Mouse (Mus musculus) neural tube, embryonic 11.5 days (tissue): ENCODE measurements around the gene Mroh8. TPM values are rescaled to one million over a fixed set of nuclear protein-coding genes. Genes with fewer than 3 reads are reported as not detected.

Experiments
- ATAC-seq: fragments of 200-750 bp; cut with Nextera tagmentation; 2 replicates; pipeline ENCODE4 v1.8.0; 2017; ENCODE audit warnings: moderate number of reproducible peaks, mild to moderate bottlenecking, moderate TSS enrichment, moderate library complexity; ENCODE audit not compliant: insufficient read depth, low FRiP score, low TSS enrichment
- DNase-seq: peaks from one replicate; pipeline ENCODE4 v3.0.0-alpha.2; 2015; ENCODE audit warnings: low spot score
- H3K27ac ChIP-seq: fragments of 300-500 bp; sonication (generic); 2 replicates; pipeline ENCODE4 v1.5.1; 2014; ENCODE audit warnings: low read depth, mild to moderate bottlenecking, low read length
- H3K27me3 ChIP-seq: fragments of 300-500 bp; sonication (generic); 2 replicates; pipeline ENCODE4 v1.6.1; 2014; ENCODE audit warnings: mild to moderate bottlenecking, low read length, mixed read lengths; ENCODE audit not compliant: control insufficient read depth, insufficient read depth
- H3K36me3 ChIP-seq: fragments of 300-500 bp; sonication (generic); 2 replicates; pipeline ENCODE4 v1.6.1; 2014; ENCODE audit warnings: mild to moderate bottlenecking, low read length, moderate library complexity, mixed read lengths; ENCODE audit not compliant: control insufficient read depth, insufficient read depth
- H3K4me1 ChIP-seq: fragments of 300-500 bp; sonication (generic); 2 replicates; pipeline ENCODE4 v1.6.1; 2014; ENCODE audit warnings: low read length, mixed read lengths; ENCODE audit not compliant: control insufficient read depth, insufficient read depth
- H3K4me2 ChIP-seq: fragments of 300-500 bp; sonication (generic); 2 replicates; pipeline ENCODE4 v1.6.1; 2014; ENCODE audit warnings: low read depth, mild to moderate bottlenecking, moderate library complexity
- H3K4me3 ChIP-seq: fragments of 300-500 bp; sonication (generic); 2 replicates; pipeline ENCODE4 v1.5.1; 2014; ENCODE audit warnings: low read depth, low read length
- H3K9ac ChIP-seq: fragments of 300-500 bp; sonication (generic); 2 replicates; pipeline ENCODE4 v1.6.1; 2014; ENCODE audit warnings: mild to moderate bottlenecking, low read length
- H3K9me3 ChIP-seq: fragments of 300-500 bp; sonication (generic); 2 replicates; pipeline ENCODE4 v1.6.1; 2016; ENCODE audit warnings: low read length; ENCODE audit not compliant: control insufficient read depth
- WGBS: fragments of 180-500 bp; shearing (Covaris S2); extraction: QIAGEN DNeasy Blood & Tissue Kit; methylation state at CpG from one replicate; pipeline ENCODE4 v1.1.7; 2014; 5-methylcytosine and 5-hydroxymethylcytosine counted together
- polyA plus RNA-seq: library from polyadenylated mRNA; unstranded; fragments of >200 nt; fragmentation: Nextera tagmentation; extraction: Ambion mirVana; gene quantifications from 2 replicates; pipeline ENCODE4 v1.2.1, GENCODE M21; 2014

The Mroh8 gene
- polyA plus RNA-seq, 1 experiment from 2014 or later, result 0.95 TPM

DNA sequence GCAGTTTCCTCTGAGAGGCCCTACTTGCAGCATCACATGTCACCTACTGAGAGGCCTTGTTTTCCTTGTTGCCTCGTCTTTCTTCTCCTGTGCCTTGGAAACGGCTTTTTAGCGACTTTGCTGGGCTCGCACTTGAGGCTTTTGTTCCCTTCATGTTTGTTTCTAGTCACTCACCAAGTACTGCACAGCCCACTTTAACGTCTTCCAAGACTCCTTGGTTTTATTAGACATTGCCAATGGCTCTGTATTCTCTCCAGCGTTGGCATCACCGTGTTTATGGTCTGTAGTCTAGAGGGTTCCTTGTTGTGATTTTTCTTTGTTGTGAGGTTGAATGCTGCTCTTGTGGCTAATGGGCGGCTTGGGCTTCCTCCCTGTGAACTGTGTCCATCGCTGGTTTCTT is 23.7 kb upstream of the Mroh8 start:
- Histone ChIP-seq H3K9ac (no peak overlapping the region), H3K4me3 (no peak overlapping the region), H3K27me3 (no peaks in the 10 kb centered on the region), H3K36me3 (peaks cover 33% of the 10 kb centered on the region), H3K4me1 (no peaks in the 10 kb centered on the region), H3K27ac (no peak overlapping the region), H3K9me3 (no peaks in the 10 kb centered on the region), H3K4me2 (no peak overlapping the region)
- WGBS, result 56% methylated on average over 9 of the region's 9 CpGs
- ATAC-seq (no peak), DNase-seq (no peak)

DNA sequence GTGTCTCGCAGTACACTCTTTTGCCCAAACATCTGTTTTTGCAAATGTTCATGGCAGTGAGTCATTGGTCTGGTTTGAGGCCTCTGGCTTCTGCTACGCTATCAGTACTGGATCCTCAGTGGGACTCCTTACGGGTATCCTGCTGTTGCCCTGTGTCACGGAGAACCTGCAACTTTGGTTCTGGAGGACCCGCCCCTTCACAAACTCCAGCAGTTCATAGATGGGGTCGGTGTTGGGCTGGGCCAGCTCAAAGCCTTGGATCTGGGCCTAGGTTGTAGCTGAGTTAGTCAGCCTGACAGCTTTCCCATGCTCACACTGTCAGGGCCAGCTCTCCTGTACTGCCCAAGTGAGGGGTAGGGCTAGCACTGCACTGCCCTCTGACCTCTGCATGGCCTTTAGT is 20.7 kb upstream of the Mroh8 start:
- Histone ChIP-seq H3K4me3 (no peak overlapping the region), H3K27ac (no peak overlapping the region), H3K9me3 (no peaks in the 10 kb centered on the region), H3K4me2 (no peak overlapping the region), H3K4me1 (no peaks in the 10 kb centered on the region), H3K36me3 (peaks cover 37% of the 10 kb centered on the region), H3K9ac (no peak overlapping the region), H3K27me3 (no peaks in the 10 kb centered on the region)
- WGBS, result 88% methylated on average over 6 of the region's 6 CpGs
- no peak for ATAC-seq
- DNase-seq, result no peak

DNA sequence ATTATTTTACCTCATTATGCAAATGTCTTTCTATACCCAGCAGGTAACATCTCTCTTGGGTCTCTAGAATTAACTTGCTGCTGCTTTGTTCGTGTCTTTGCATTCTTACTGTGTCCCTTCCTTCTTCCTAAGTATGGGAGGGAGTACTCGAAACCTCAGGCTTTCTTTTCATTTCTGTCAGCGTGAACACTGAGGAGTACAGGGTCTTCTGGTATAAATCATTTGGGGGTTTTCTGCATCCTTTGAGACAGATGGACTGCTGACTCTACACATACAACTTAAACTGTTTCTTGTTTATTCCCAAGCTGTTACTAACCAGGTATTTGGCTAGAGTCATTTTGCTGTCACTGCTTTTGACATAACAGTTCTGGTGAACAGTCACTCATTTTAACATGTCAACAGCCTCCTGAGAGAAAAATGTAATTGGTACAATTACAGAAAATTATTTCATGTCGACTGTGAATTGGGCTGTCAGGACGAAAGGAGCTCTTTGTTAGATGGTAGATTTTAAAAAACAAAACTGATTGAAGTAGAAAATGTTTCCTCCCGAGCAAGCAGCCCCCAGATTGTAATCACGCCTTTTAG is 16.8 kb upstream of the Mroh8 start:
- Histone ChIP-seq H3K4me3 (no peak overlapping the region), H3K9me3 (no peaks in the 10 kb centered on the region), H3K4me1 (no peaks in the 10 kb centered on the region), H3K27me3 (no peaks in the 10 kb centered on the region), H3K36me3 (peaks cover 39% of the 10 kb centered on the region), H3K4me2 (no peak overlapping the region), H3K27ac (no peak overlapping the region), H3K9ac (no peak overlapping the region)
- ATAC-seq (no peak), DNase-seq (no peak)
- WGBS, result 80% methylated on average over 7 of the region's 7 CpGs

DNA sequence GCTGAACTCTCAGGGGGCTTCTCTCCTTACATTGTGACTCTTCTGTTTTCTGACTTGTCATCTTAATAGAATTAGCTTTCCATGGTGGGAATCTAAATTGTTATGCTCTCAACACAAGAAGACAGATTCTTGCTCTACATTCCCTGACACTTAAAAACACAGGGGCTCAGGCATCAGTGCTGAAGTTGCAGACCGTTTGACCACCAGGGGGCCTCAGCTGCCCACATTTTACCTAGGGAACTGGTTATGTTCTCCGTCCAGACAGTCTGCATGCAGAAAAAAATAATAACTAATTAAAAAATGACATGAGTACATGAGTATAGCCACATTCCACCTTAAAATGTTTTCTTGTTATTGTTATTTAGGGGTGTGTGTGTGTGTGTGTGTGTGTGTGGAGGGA is 12.7 kb upstream of the Mroh8 start:
- no peaks in the 10 kb centered on the region for H3K27me3 ChIP-seq
- 30% methylated on average over 2 of the region's 2 CpGs for WGBS
- DNase-seq, result peak; percentile 75

DNA sequence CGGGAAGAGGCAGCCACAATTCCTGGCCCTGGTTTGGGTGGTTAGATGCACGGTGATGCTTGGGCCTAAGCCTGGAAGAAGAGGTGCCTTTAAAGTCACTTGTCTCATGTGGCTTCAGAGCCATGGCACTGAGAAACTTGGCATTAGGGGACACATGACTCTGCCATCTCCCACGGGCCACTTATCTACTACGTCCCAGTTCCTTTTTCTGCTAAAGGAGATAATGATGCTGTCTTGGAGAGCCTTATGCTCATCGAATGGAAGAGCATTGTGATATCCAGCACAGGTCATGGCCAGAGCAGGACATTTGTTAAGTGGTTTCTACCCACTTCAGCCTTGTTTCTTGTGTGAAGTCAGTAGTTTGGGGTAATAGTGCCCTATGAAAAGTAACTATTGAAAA is 9.6 kb upstream of the Mroh8 start:
- Histone ChIP-seq H3K4me2 (no peak overlapping the region), H3K9ac (no peak overlapping the region), H3K27me3 (no peaks in the 10 kb centered on the region), H3K36me3 (peaks cover 14% of the 10 kb centered on the region), H3K4me3 (no peak overlapping the region), H3K4me1 (no peaks in the 10 kb centered on the region), H3K9me3 (no peaks in the 10 kb centered on the region), H3K27ac (no peak overlapping the region)
- DNase-seq, result no peak
- WGBS, result 89% methylated on average over 5 of the region's 5 CpGs
- no peak for ATAC-seq

More for the DNA sequence above, 12.7 kb upstream of the Mroh8 start:
- no peak overlapping the region for H3K4me3 ChIP-seq
- no peak for ATAC-seq
- H3K9me3 ChIP-seq, result no peaks in the 10 kb centered on the region
- no peaks in the 10 kb centered on the region for H3K4me1 ChIP-seq
- no peak overlapping the region for H3K9ac ChIP-seq
- H3K4me2 ChIP-seq, result no peak overlapping the region
- peaks cover 20% of the 10 kb centered on the region for H3K36me3 ChIP-seq
- H3K27ac ChIP-seq, result no peak overlapping the region

DNA sequence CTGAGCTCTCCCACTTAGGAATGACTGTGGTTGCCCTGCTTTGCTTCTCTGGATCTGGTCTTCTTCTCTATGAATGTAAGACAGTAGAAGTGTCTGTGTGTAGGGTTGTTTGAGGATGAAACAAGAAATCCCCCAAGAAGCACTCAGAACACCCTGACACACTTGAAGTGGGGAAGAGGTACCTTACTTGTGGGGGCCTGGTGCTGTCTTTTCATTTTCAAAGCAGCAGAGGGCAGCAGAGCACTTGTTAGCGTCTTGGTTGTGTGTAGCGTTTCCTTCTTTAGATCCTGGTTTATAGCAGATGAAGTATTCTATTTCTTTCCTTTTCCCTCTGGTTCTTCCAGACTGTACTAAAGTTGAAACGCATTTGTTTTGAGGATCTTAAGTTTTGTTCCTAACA is 8.2 kb upstream of the Mroh8 start:
- no peak for ATAC-seq
- H3K36me3 ChIP-seq, result peaks cover 11% of the 10 kb centered on the region
- H3K27ac ChIP-seq, result no peak overlapping the region

DNA sequence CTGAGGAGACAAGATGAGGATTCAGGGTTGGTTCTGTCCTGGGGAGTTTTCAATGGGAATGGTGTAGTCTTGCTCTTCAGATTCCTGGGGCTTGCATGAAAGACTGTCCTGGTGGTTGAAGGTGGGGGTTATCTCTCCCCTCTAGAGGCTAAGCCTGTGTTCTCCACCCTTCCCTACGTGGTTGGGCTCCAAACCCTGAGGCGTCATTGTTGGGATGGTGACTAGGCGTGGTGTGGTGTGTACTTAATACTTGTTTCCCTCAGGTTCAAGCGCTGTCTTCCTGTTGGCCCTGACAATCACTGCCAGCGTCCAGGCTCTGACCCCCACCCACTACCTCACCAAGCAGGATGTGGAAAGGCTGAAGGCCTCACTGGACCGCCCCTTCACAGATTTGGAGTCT is 4.0 kb upstream of the Mroh8 start:
- H3K36me3 ChIP-seq, result peaks cover 6% of the 10 kb centered on the region

More for the DNA sequence above, 8.2 kb upstream of the Mroh8 start:
- peak; percentile 46 for DNase-seq
- Histone ChIP-seq H3K9ac (no peak overlapping the region), H3K4me3 (no peak overlapping the region), H3K4me2 (no peak overlapping the region), H3K4me1 (no peaks in the 10 kb centered on the region), H3K9me3 (no peaks in the 10 kb centered on the region), H3K27me3 (no peaks in the 10 kb centered on the region)
- 33% methylated on average over 3 of the region's 3 CpGs for WGBS

DNA sequence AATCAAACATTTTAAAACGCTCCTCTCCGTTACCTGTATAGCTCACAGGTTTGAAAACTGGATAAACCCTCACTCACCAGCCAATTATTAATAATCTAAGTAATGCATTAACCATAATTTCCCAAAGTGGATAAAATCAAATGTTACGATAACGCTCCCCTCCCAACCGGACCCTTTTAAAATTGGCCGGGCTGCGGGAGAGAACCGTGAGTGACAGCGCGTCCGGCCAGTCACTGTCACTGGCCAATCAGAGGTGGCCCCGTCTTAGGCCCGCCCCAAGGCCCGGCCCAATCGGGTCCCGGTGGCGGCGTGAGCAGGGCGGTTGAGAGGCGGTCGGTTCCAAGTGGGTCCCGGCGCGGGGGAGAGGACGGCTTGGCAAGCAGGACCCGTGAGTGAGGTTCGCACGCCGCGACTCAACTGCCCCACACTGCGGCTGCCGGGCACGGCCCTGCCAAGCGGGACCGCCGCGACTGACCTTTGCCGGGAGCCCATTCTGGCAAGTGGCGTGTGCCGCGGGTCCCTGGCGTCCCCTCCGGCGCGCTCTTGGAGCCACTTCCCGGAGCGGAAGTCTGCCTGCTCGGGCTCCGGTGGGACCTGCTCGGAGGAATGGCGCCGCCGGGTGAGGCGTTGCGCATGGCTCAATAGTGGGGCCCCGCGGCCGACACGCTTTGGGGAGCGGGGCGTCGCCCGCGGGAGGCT is 483 bp downstream of the Mroh8 start, which contains the start of gene Rpn2:
Gene Rpn2, plus strand, starts transcription at position 301 of the 699 bp plus-strand sequence.
- H3K9me3 ChIP-seq, result no peaks in the 10 kb centered on the region
- peaks cover 9% of the 10 kb centered on the region for H3K4me1 ChIP-seq
- DNase-seq (peak; percentile 98), ATAC-seq (peak; percentile 100)
- peak within 1 kb of the TSS; percentile 65 for H3K4me2 ChIP-seq
- H3K36me3 ChIP-seq, result peaks cover 2% of the 10 kb centered on the region
- H3K27me3 ChIP-seq, result no peaks in the 10 kb centered on the region
- peak within 1 kb of the TSS; percentile 73 for H3K9ac ChIP-seq
- peak within 1 kb of the TSS; percentile 87 for H3K27ac ChIP-seq
- WGBS, result under 1% methylated on average over 64 of the region's 64 CpGs
- H3K4me3 ChIP-seq, result peak within 1 kb of the TSS; percentile 80

More for the DNA sequence above, 4.0 kb upstream of the Mroh8 start:
- WGBS, result 87% methylated on average over 6 of the region's 6 CpGs
- Histone ChIP-seq H3K4me3 (no peak overlapping the region), H3K27ac (no peak overlapping the region), H3K9me3 (no peaks in the 10 kb centered on the region), H3K4me2 (no peak overlapping the region), H3K4me1 (peaks cover 9% of the 10 kb centered on the region), H3K9ac (no peak overlapping the region), H3K27me3 (no peaks in the 10 kb centered on the region)
- ATAC-seq (no peak), DNase-seq (no peak)

DNA sequence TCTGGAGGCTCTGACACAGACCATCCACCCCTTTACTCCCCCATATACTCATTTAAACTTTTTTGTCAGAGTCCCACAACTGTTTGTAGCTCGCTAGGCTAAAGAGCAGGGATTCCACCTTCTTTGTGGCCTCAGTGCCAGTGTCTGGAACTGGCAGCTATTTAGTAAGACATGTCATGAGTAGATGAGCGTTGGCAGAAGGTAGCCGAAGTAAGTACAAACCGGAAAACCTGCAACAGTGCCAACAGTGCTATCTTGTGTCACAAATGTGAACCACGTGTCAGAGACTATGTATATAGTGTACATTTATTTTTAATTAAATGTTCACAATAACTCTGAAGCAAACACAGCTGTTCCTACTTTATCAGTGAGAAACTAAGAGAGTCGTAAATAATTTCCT is 15.5 kb downstream of the Mroh8 start:
- WGBS, result 78% methylated on average over 6 of the region's 6 CpGs
- no peaks in the 10 kb centered on the region for H3K36me3 ChIP-seq
- H3K9ac ChIP-seq, result no peak overlapping the region
- DNase-seq (no peak), ATAC-seq (no peak)
- no peak overlapping the region for H3K4me2 ChIP-seq
- H3K9me3 ChIP-seq, result no peaks in the 10 kb centered on the region
- no peaks in the 10 kb centered on the region for H3K27me3 ChIP-seq
- no peak overlapping the region for H3K4me3 ChIP-seq
- no peak overlapping the region for H3K27ac ChIP-seq
- H3K4me1 ChIP-seq, result no peaks in the 10 kb centered on the region
